Mouse (Mus musculus): ENCODE measurements around the gene Brd1. TPM values are rescaled to one million over a fixed set of nuclear protein-coding genes. Genes with fewer than 3 reads are reported as not detected.
"Not testable (repeated sequence)": the region's sequence is repeated elsewhere in the genome, so short reads cannot be mapped to it uniquely, and the experiment has no call there.

Brd1 gene
- polyA plus RNA-seq, 1 experiment from 2014 or later, result 41.7 TPM

DNA sequence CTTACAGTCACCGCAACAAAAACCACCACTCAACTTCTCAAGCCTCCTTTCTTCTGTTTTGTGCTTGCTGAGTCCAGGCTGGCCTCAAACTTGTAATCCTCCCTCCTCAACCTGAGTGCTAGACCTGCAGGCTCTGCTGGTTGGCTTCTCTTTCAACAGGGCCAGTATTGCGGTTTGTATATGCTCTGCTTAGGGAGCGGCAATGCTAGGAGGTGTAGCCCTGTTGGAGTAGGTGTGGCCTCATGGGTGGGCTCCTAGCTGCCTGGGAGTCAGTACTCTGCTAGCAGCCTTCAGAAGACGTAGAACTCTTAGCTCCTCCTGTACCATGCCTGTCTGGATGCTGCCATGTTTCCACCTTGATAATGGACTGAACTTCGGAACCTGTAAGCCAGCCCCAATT is 25.8 kb downstream of the Brd1 start:
- in situ Hi-C loops (cut with MboI; ENCODE audit: low pct_unique_long_range_greater_than_20kb), result no loop called here
- ATAC-seq, result no peak
- POLR2A ChIA-PET, result interaction anchor here (1.0 to 1.6 kb wide), 2 partner anchors 8 to 11 kb away, joined by 3 to 12 read pairs; no protein-coding TSS in a partner anchor
- no peak for TF ChIP-seq CTCF (IDR thresholded peaks at IDR 0.05)
- H3K27me3 ChIP-seq, result no peaks in the 10 kb centered on the region
- no peak for DNase-seq (ENCODE audit: low read depth, low spot score)
- CTCF ChIA-PET, result no interaction called here

DNA sequence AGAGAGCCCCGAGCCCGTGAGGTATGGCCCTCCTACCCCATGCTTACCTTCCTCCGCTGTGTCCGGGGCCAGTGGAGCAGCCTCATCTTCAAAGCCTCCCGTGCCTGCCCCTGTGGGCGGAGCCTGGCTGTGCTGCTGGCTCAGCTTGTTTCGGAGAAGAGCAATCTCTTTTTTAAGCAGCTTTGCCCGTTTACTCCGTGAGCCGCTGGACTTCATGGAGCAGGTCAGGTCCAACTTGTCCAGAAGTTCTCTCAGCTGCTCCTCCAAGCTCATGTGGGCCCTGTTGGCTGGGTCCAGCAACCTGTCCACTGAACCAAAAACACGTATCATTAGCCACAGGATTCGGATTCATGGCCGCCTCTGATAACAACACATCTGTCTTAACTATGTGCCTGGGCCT is 27.0 kb downstream of the Brd1 start:
- H3K27me3 ChIP-seq; DNase-seq (ENCODE audit: low read depth, low spot score); ATAC-seq; POLR2A ChIA-PET; in situ Hi-C loops (cut with MboI; ENCODE audit: low pct_unique_long_range_greater_than_20kb): not testable (repeated sequence)
- CTCF ChIA-PET, result interaction anchor here (0.8 kb wide), 1 partner anchor 9 kb away, joined by 4 read pairs; no protein-coding TSS in a partner anchor

DNA sequence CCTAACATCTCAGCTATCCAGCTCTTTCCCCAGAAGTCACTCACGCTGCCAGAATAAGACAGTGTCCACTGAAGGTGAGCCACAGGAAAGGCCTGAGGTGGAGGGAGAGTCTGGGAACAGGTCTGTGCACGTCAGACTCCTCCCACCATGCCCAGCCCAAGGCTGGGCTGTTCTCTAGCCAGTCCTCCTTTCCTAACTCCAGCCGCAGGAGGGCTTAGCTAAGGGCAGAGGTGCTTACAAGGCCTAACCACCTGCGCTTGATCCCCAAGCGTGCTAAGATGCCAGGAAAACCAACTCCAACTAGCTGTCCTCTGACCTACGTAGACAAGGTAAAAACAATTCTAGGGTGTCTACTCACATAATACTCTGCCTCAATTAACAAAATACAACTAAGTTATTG is 27.7 kb downstream of the Brd1 start:
- ATAC-seq (no peak), DNase-seq (ENCODE audit: low read depth, low spot score) (no peak)
- CTCF ChIA-PET, result interaction anchor here (0.8 kb wide), 1 partner anchor 10 kb away, joined by 4 read pairs; no protein-coding TSS in a partner anchor
- in situ Hi-C loops (cut with MboI; ENCODE audit: low pct_unique_long_range_greater_than_20kb), result no loop called here
- no peak for TF ChIP-seq CTCF (IDR thresholded peaks at IDR 0.05)
- H3K27me3 ChIP-seq, result no peaks in the 10 kb centered on the region
- POLR2A ChIA-PET, result no interaction called here

DNA sequence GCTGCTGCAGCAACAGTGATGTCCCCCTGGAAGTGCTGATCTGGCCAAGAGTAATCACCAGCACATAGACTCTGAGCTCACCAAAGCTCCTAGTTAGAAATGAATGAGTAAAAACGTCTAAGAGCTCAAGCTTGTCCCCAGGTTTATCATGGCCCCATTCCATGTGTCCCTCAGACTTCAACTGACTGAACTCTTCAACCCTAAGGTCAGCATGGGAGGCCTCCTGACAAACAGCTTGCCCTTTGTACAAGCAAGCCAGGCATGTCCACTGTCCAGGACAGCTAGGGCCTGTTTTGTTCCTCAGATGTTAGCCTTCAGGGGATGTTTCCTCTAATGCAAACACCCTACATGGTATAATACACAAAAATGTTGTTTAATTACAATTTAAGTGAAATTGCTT is 29.7 kb downstream of the Brd1 start:
- DNase-seq (ENCODE audit: low read depth, low spot score) (no peak), ATAC-seq (no peak)
- TF ChIP-seq CTCF (IDR thresholded peaks at IDR 0.05), result no peak
- in situ Hi-C loops (cut with MboI; ENCODE audit: low pct_unique_long_range_greater_than_20kb), result no loop called here
- no peaks in the 10 kb centered on the region for H3K27me3 ChIP-seq
- ChIA-PET POLR2A (no interaction called here), CTCF (interaction anchor here (0.8 to 3.2 kb wide), 3 partner anchors 11 to 15 kb away, joined by 3 to 10 read pairs (median 4); no protein-coding TSS in a partner anchor)

DNA sequence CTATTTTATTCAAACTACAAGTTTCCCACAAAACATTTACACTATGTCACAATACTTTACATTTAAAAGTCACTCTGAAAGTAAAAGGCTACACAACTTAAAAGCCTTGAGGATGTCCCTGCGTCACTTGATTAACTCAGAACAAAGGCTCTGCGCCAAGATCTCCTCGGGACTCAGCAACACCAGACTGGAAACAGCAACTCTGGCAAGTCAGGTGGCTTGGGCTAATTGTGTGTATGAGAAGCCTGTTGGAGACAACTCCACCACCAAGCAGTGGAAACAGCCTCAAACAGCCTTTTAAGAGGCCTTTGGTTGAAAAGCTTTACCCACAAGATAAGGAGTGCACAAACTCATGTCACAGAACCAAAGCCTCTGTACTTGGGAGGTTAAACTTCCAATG is 31.5 kb downstream of the Brd1 start:
- in situ Hi-C loops (cut with MboI; ENCODE audit: low pct_unique_long_range_greater_than_20kb), result no loop called here
- H3K27me3 ChIP-seq, result no peaks in the 10 kb centered on the region
- ATAC-seq (no peak), DNase-seq (ENCODE audit: low read depth, low spot score) (no peak)
- POLR2A ChIA-PET, result no interaction called here
- TF ChIP-seq CTCF (IDR thresholded peaks at IDR 0.05), result no peak
- CTCF ChIA-PET, result interaction anchor here (3.2 kb wide), 1 partner anchor 13 kb away, joined by 10 read pairs; no protein-coding TSS in a partner anchor

DNA sequence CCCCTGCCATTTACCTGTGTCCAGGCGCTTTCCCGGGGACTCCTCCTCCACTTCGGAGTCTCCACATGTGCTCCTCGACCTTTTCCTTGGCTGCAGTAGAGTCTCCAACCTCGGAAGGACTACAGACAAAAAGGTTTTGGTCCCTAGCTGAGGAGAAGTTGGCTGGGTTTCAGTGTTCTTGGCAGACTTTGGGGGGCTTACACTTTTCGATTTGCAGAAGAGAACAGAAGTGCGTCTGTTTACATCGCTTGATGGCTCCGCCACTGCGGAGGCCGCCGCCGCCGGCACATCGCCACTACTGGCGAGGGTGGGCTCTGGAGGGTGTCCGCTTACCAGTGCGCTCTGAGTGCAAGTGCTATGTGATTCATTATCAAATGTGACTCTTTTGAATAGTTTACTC is 33.3 kb downstream of the Brd1 start:
- TF ChIP-seq CTCF (IDR thresholded peaks at IDR 0.05), result no peak
- DNase-seq (ENCODE audit: low read depth, low spot score), result no peak
- in situ Hi-C loops (cut with MboI; ENCODE audit: low pct_unique_long_range_greater_than_20kb), result no loop called here
- POLR2A ChIA-PET, result interaction anchor here (1.4 kb wide), 1 partner anchor 8 kb away, joined by 3 read pairs; no protein-coding TSS in a partner anchor
- CTCF ChIA-PET, result no interaction called here
- no peaks in the 10 kb centered on the region for H3K27me3 ChIP-seq
- ATAC-seq, result no peak

DNA sequence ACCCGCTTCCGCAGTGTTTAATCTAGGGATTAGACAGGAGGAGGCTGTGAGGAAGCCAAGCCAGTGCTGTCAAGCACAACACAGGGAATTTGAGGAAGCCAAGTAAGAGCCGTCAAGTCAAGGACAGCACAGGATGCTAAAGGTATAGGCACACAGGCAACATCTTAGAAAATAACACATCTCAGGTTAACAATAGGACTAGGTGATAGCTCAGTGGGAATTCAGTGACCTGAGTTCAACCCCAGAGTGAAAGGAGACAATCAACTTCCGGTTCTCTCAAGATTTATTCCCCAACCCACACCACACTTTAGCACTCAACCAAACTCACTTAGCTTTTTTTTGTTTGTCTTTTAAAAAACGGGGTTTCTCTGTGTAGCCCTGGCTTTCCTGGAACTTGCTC is 34.5 kb downstream of the Brd1 start:
- H3K27me3 ChIP-seq, result no peaks in the 10 kb centered on the region
- in situ Hi-C loops (cut with MboI; ENCODE audit: low pct_unique_long_range_greater_than_20kb), result no loop called here
- ATAC-seq, result no peak
- ChIA-PET POLR2A (interaction anchor here (1.4 kb wide), 1 partner anchor 9 kb away, joined by 3 read pairs; no protein-coding TSS in a partner anchor), CTCF (interaction anchor here (1.0 kb wide), 1 partner anchor 12 kb away, joined by 3 read pairs; no protein-coding TSS in a partner anchor)
- DNase-seq (ENCODE audit: low read depth, low spot score), result no peak
- TF ChIP-seq CTCF (IDR thresholded peaks at IDR 0.05), result no peak

DNA sequence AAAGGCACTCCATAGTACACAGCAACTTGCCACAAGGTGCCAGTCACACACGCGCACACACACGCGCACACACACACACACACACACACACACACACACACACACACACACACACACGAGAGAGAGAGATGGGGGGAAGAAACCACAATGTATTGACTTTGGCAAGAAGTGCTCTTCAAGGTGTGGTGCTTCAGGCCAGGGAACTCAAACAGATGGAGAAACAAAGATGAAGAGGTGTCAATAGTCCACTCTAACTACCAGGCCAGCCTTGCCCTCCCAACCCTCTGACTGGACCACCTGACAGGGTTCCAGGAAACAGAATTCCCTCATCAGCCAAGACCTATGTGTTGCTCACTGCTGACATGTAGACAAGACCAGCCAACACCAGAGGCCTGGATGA is 36.4 kb downstream of the Brd1 start:
- in situ Hi-C loops (cut with MboI; ENCODE audit: low pct_unique_long_range_greater_than_20kb), result no loop called here
- DNase-seq (ENCODE audit: low read depth, low spot score) (no peak), ATAC-seq (no peak)
- TF ChIP-seq CTCF (IDR thresholded peaks at IDR 0.05), result no peak
- POLR2A ChIA-PET, result no interaction called here
- CTCF ChIA-PET, result interaction anchor here (1.2 kb wide), 1 partner anchor 11 kb away, joined by 5 read pairs; no protein-coding TSS in a partner anchor
- no peaks in the 10 kb centered on the region for H3K27me3 ChIP-seq

DNA sequence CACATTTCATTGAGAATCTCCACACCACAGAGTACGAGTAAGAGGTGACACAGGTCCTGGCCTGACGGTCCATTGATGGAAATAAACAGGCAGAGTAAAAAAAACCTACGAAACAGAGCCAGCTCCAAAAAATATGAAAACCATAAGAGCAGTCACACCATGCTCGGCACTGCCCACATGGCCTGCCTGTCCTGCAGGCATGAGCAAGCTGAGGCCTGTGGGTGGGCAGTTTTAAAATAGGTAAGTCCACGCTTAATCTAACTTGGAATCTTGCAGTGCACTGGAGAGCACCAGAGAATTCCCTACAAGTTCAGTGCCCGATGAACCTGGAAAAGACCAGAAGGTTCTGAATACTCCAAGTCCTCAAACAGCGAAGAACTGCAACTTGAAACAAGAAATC is 38.0 kb downstream of the Brd1 start:
- ChIA-PET CTCF (interaction anchor here (1.2 kb wide), 1 partner anchor 9 kb away, joined by 5 read pairs; no protein-coding TSS in a partner anchor), POLR2A (no interaction called here)
- TF ChIP-seq CTCF (IDR thresholded peaks at IDR 0.05), result no peak
- in situ Hi-C loops (cut with MboI; ENCODE audit: low pct_unique_long_range_greater_than_20kb), result no loop called here
- no peaks in the 10 kb centered on the region for H3K27me3 ChIP-seq
- DNase-seq (ENCODE audit: low read depth, low spot score), result no peak
- ATAC-seq, result no peak

DNA sequence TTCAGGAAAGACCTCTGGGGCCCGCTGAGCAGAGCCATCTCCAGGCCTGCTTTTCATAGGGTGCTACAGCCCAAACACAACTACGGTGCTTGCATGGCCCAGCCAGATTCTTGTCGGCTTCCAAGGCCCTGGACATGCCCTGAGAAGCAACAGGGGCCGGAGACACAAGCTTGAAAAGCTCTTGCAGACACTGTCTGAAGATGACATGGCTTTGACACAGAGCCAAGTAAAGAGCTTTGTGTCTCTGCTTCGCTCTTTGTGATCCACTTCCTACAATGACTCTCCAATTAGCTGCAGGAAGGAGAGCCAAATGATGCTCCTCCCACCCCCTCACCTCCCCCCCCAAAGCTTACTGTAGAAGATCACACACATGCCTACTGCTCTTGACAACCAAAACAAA is 40.0 kb downstream of the Brd1 start:
- DNase-seq (ENCODE audit: low read depth, low spot score) (no peak), ATAC-seq (no peak)
- H3K27me3 ChIP-seq, result no peaks in the 10 kb centered on the region
- ChIA-PET CTCF (no interaction called here), POLR2A (no interaction called here)
- in situ Hi-C loops (cut with MboI; ENCODE audit: low pct_unique_long_range_greater_than_20kb), result no loop called here
- TF ChIP-seq CTCF (IDR thresholded peaks at IDR 0.05), result no peak

DNA sequence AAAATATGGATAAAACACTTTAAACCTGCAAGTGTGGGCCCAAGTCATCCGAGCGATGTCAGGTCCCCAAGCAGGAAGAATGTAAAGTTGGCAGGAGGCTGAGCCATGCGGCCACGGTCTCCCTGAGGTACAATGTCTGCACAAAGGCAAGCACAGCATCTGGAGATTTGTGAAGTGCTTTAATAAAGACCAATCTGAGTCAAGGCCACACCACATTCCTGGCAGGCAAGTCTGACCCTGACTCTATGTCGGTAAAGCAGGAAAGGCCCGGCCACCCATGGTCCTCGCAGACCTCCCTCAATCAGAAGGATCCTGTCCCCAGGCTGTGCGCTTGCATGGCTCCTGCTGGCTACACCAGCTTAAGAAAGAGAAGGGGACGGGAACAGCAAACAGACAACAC is 41.3 kb downstream of the Brd1 start:
- ChIA-PET POLR2A (no interaction called here), CTCF (no interaction called here)
- H3K27me3 ChIP-seq, result no peaks in the 10 kb centered on the region
- in situ Hi-C loops (cut with MboI; ENCODE audit: low pct_unique_long_range_greater_than_20kb), result no loop called here
- TF ChIP-seq CTCF (IDR thresholded peaks at IDR 0.05), result no peak
- ATAC-seq, result no peak
- DNase-seq (ENCODE audit: low read depth, low spot score), result no peak

DNA sequence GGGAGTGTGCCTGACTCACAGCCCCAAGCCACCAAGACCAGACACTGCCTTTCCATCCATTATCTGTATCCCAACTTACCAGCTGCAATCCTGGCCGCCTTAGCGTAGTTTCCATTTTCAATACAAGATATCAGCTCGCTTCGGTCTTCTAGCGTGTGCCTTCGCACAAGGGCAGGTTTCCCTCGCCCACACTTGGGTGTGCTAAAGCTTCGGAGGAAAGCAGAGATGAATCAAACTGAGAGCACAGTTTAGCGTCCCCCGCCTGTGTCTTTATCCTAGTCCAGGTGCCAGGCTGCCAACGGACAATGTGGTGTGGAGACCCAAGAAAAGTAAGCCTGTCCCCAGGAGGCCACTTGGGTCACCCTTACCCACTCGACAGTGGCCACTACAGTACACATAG is 42.9 kb downstream of the Brd1 start:
- ATAC-seq (no peak), DNase-seq (ENCODE audit: low read depth, low spot score) (no peak)
- TF ChIP-seq CTCF (IDR thresholded peaks at IDR 0.05), result no peak
- H3K27me3 ChIP-seq, result no peaks in the 10 kb centered on the region
- in situ Hi-C loops (cut with MboI; ENCODE audit: low pct_unique_long_range_greater_than_20kb), result no loop called here
- POLR2A ChIA-PET, result no interaction called here
- CTCF ChIA-PET, result no interaction called here

Data from Patski (cell line).